Mouse (Mus musculus) testis, adult 2 months (tissue): ENCODE data around the gene Enox1.

Experiments used
- CTCF ChIP-seq: fragments of 200-500 bp; IDR thresholded peaks from 2 replicates; pipeline ENCODE4 v1.5.1; 2012; ENCODE audit warnings: low read depth, mild to moderate bottlenecking, inconsistent platforms, low read length, moderate library complexity; ENCODE audit not compliant: control insufficient read depth, insufficient read depth, insufficient replicate concordance
- POLR2A ChIP-seq: fragments of 200-500 bp; IDR thresholded peaks from 2 replicates; pipeline ENCODE4 v1.6.1; 2012; ENCODE audit warnings: low read depth, mild to moderate bottlenecking, inconsistent platforms, low read length, moderate library complexity; ENCODE audit not compliant: control insufficient read depth

GRCm38 (mm10) chr14:77280454-77280853 is 123.9 kb downstream of the Enox1 start:
- TF ChIP-seq CTCF (no peak), POLR2A (no peak)
